Mouse (Mus musculus) megakaryocyte-erythroid progenitor cell, adult 5-6 weeks (primary cell): ENCODE measurements around the gene Wdr6. TPM values are rescaled to one million over a fixed set of nuclear protein-coding genes. Genes with fewer than 3 reads are reported as not detected.

ENCODE experiments used
- ATAC-seq: replicated peaks from 2 replicates; pipeline ENCODE4 v1.8.0; 2016; ENCODE audit warnings: mild to moderate bottlenecking, inconsistent platforms; ENCODE audit not compliant: severe bottlenecking, poor library complexity, low FRiP score, low TSS enrichment
- total RNA-seq, 2 experiments: library from RNA; stranded (forward) in 1 of 2; stranded (reverse) in 1 of 2; fragments of 200-1000, 215-1000 nt in 1 of 2; fragments of >200 nt in 1 of 2; fragmentation: Nextera tagmentation in 1 of 2; gene quantifications; 2 replicates each; pipeline ENCODE4 v1.2.3; 2014 to 2017

The Wdr6 gene
- total RNA-seq, 2 experiments from 2014 or later: 26.8 to 34.7 TPM

GRCm38 (mm10) chr9:108546875-108547274, 31.7 kb downstream of the Wdr6 start:
- no peak for ATAC-seq

- ATAC-seq: no peak
These were observed 32.6 kb downstream of the Wdr6 start for GRCm38 (mm10) chr9:108545986-108546385.

GRCm38 (mm10) chr9:108540846-108541245, 37.7 kb downstream of the Wdr6 start:
- ATAC-seq: no peak

GRCm38 (mm10) chr9:108531496-108531895, 47.0 kb downstream of the Wdr6 start:
- no peak for ATAC-seq

GRCm38 (mm10) chr9:108530954-108531353, 47.6 kb downstream of the Wdr6 start:
- ATAC-seq: no peak

- ATAC-seq: no peak
These were observed 53.1 kb downstream of the Wdr6 start for GRCm38 (mm10) chr9:108525400-108525799.

- no peak for ATAC-seq
These were observed 55.2 kb downstream of the Wdr6 start for GRCm38 (mm10) chr9:108523341-108523740.

Other genes with a start within 250 kb of the Wdr6 start
- 1,807 and 1,840 TPM in 2 replicates for gene Gpx1, start 239.8 kb downstream of the Wdr6 start, total RNA-seq (2014; fragmentation: Nextera tagmentation)
- gene Gpx1, start 239.8 kb downstream of the Wdr6 start, total RNA-seq (2017): 887 and 925 TPM in 2 replicates
- 131 and 136 TPM in 2 replicates for gene Usp4, start 230.9 kb downstream of the Wdr6 start, total RNA-seq (2014; fragmentation: Nextera tagmentation)
- 62.4 and 84.2 TPM in 2 replicates for gene Usp4, start 230.9 kb downstream of the Wdr6 start, total RNA-seq (2017)
- gene 1700102P08Rik, start 185.9 kb downstream of the Wdr6 start, total RNA-seq (2014; fragmentation: Nextera tagmentation): 0.52 and 1.7 TPM in 2 replicates
- 4.3 TPM in 1 of 2 replicates, not detected in the other for gene 1700102P08Rik, start 185.9 kb downstream of the Wdr6 start, total RNA-seq (2017)
- gene Ccdc36, start 150.3 kb downstream of the Wdr6 start, total RNA-seq (2014; fragmentation: Nextera tagmentation): not detected in 2 replicates
- not detected in 2 replicates for gene Ccdc36, start 150.3 kb downstream of the Wdr6 start, total RNA-seq (2017)
- gene BC048562, start 142.3 kb downstream of the Wdr6 start, total RNA-seq (2014; fragmentation: Nextera tagmentation): not detected in 2 replicates
- not detected in 2 replicates for gene BC048562, start 142.3 kb downstream of the Wdr6 start, total RNA-seq (2017)
- gene Ccdc71, start 118.2 kb downstream of the Wdr6 start, total RNA-seq (2014; fragmentation: Nextera tagmentation): 19.6 and 42.3 TPM in 2 replicates
- gene Ccdc71, start 118.2 kb downstream of the Wdr6 start, total RNA-seq (2017): 13.2 and 13.6 TPM in 2 replicates
- gene Klhdc8b, start 117.2 kb downstream of the Wdr6 start, total RNA-seq (2014; fragmentation: Nextera tagmentation): 8.0 and 29.6 TPM in 2 replicates
- gene Klhdc8b, start 117.2 kb downstream of the Wdr6 start, total RNA-seq (2017): 6.2 and 21.7 TPM in 2 replicates
- gene Lamb2, start 99.0 kb downstream of the Wdr6 start, total RNA-seq (2014; fragmentation: Nextera tagmentation): not detected in 2 replicates
- 0.66 TPM in 1 of 2 replicates, not detected in the other for gene Lamb2, start 99.0 kb downstream of the Wdr6 start, total RNA-seq (2017)
- gene Usp19, start 88.1 kb downstream of the Wdr6 start, total RNA-seq (2014; fragmentation: Nextera tagmentation): 127 and 134 TPM in 2 replicates
- 37.8 and 51.0 TPM in 2 replicates for gene Usp19, start 88.1 kb downstream of the Wdr6 start, total RNA-seq (2017)
- 356 and 390 TPM in 2 replicates for gene Qars, start 71.0 kb downstream of the Wdr6 start, total RNA-seq (2014; fragmentation: Nextera tagmentation)
- 235 and 321 TPM in 2 replicates for gene Qars, start 71.0 kb downstream of the Wdr6 start, total RNA-seq (2017)
- 115 and 171 TPM in 2 replicates for gene Qrich1, start 61.9 kb downstream of the Wdr6 start, total RNA-seq (2014; fragmentation: Nextera tagmentation)
- gene Qrich1, start 61.9 kb downstream of the Wdr6 start, total RNA-seq (2017): 146 and 150 TPM in 2 replicates
- 430 and 507 TPM in 2 replicates for gene Impdh2, start 18.5 kb downstream of the Wdr6 start, total RNA-seq (2014; fragmentation: Nextera tagmentation)
- 413 and 539 TPM in 2 replicates for gene Impdh2, start 18.5 kb downstream of the Wdr6 start, total RNA-seq (2017)
- gene Ndufaf3, start 11.3 kb downstream of the Wdr6 start, total RNA-seq (2014; fragmentation: Nextera tagmentation): 21.9 and 31.1 TPM in 2 replicates
- 14.1 and 28.7 TPM in 2 replicates for gene Ndufaf3, start 11.3 kb downstream of the Wdr6 start, total RNA-seq (2017)
- 119 and 182 TPM in 2 replicates for gene Dalrd3, start 8.9 kb downstream of the Wdr6 start, total RNA-seq (2014; fragmentation: Nextera tagmentation)
- 27.5 and 61.0 TPM in 2 replicates for gene Dalrd3, start 8.9 kb downstream of the Wdr6 start, total RNA-seq (2017)
- 2.6 and 3.2 TPM in 2 replicates for gene P4htm, start 18.9 kb upstream of the Wdr6 start, total RNA-seq (2014; fragmentation: Nextera tagmentation)
- gene P4htm, start 18.9 kb upstream of the Wdr6 start, total RNA-seq (2017): 1.5 TPM in 1 of 2 replicates, not detected in the other
- gene Arih2, start 70.6 kb upstream of the Wdr6 start, total RNA-seq (2014; fragmentation: Nextera tagmentation): 38.8 and 59.3 TPM in 2 replicates
- 61.5 and 65.1 TPM in 2 replicates for gene Arih2, start 70.6 kb upstream of the Wdr6 start, total RNA-seq (2017)
- gene Slc25a20, start 83.3 kb upstream of the Wdr6 start, total RNA-seq (2014; fragmentation: Nextera tagmentation): 15.2 and 16.4 TPM in 2 replicates
- gene Slc25a20, start 83.3 kb upstream of the Wdr6 start, total RNA-seq (2017): 23.4 and 29.7 TPM in 2 replicates
- 15.7 and 19.3 TPM in 2 replicates for gene Prkar2a, start 110.6 kb upstream of the Wdr6 start, total RNA-seq (2014; fragmentation: Nextera tagmentation)
- 15.8 and 26.9 TPM in 2 replicates for gene Prkar2a, start 110.6 kb upstream of the Wdr6 start, total RNA-seq (2017)
- gene Ip6k2, start 205.1 kb upstream of the Wdr6 start, total RNA-seq (2014; fragmentation: Nextera tagmentation): 29.8 and 36.7 TPM in 2 replicates
- 31.3 and 48.7 TPM in 2 replicates for gene Ip6k2, start 205.1 kb upstream of the Wdr6 start, total RNA-seq (2017)
- 8.6 and 12.2 TPM in 2 replicates for gene Nckipsd, start 229.6 kb upstream of the Wdr6 start, total RNA-seq (2014; fragmentation: Nextera tagmentation)
- 1.0 and 2.3 TPM in 2 replicates for gene Nckipsd, start 229.6 kb upstream of the Wdr6 start, total RNA-seq (2017)
- not detected in 2 replicates for gene Celsr3, start 247.6 kb upstream of the Wdr6 start, total RNA-seq (2014; fragmentation: Nextera tagmentation)
- 0.05 TPM in 1 of 2 replicates, not detected in the other for gene Celsr3, start 247.6 kb upstream of the Wdr6 start, total RNA-seq (2017)